Mouse (Mus musculus) MEL (cell line): ENCODE measurements at regions not wholly inside any gene's neighbourhood (a gene's known extent, or its start where the extent isn't known, plus 50 kb on each side); places are given as distances from the start of the nearest gene placed in this dataset.

Experiments used
- DNase-seq: peaks from one replicate; pipeline ENCODE4 v3.0.0; 2011; ENCODE audit warnings: low read depth, low spot score
- H3K27ac ChIP-seq: 2 replicates; pipeline ENCODE4 v1.5.1; 2012; ENCODE audit warnings: low read depth, mild to moderate bottlenecking, control low read depth, low read length, moderate library complexity; ENCODE audit not compliant: control insufficient read depth
- H3K27me3 ChIP-seq, 2 experiments: fragments of 150-350 bp in 1 of 2; sonication (generic) in 1 of 2; 2 replicates each; pipeline ENCODE4 v1.6.1; 2012; ENCODE audit warnings: low read length in 2 of 2, mild to moderate bottlenecking in 2 of 2, improper control_type of control experiment in 1 of 2, moderate library complexity in 1 of 2; ENCODE audit not compliant: insufficient read depth in 2 of 2, control insufficient read depth in 1 of 2
- H3K36me3 ChIP-seq, 2 experiments: 2 replicates each; pipeline ENCODE4 v1.6.1; 2012 to 2014; ENCODE audit warnings: low read length in 2 of 2, improper control_type of control experiment in 1 of 2, inconsistent platforms in 1 of 2, mild to moderate bottlenecking in 1 of 2; ENCODE audit not compliant: insufficient read depth in 2 of 2, control insufficient read depth in 1 of 2
- H3K4me1 ChIP-seq, 2 experiments: fragments of 150-350 bp in 1 of 2; sonication (generic) in 1 of 2; 2 replicates each; pipeline ENCODE4 v1.6.1; 2012; ENCODE audit warnings: low read length in 2 of 2, improper control_type of control experiment in 1 of 2, mild to moderate bottlenecking in 1 of 2; ENCODE audit not compliant: insufficient read depth in 2 of 2, control insufficient read depth in 1 of 2
- H3K4me3 ChIP-seq, 2 experiments: fragments of 150-350 bp in 1 of 2; sonication (generic) in 1 of 2; 2 replicates each; pipeline ENCODE4 v1.5.1; 2012; ENCODE audit warnings: low read depth in 2 of 2, low read length in 2 of 2, mild to moderate bottlenecking in 2 of 2, moderate library complexity in 2 of 2, control low read depth in 1 of 2, improper control_type of control experiment in 1 of 2; ENCODE audit not compliant: control insufficient read depth in 1 of 2, insufficient read depth in 1 of 2
- H3K79me2 ChIP-seq: 2 replicates; pipeline ENCODE4 v1.6.1; 2012; ENCODE audit warnings: mild to moderate bottlenecking, low read length, moderate library complexity; ENCODE audit not compliant: control insufficient read depth, poor library complexity, insufficient read depth
- H3K9ac ChIP-seq: 2 replicates; pipeline ENCODE4 v1.6.1; 2012; ENCODE audit warnings: low read depth, mild to moderate bottlenecking, control low read depth, low read length, moderate library complexity; ENCODE audit not compliant: control insufficient read depth, poor library complexity, severe bottlenecking
- H3K9me3 ChIP-seq: fragments of 150-350 bp; sonication (generic); replicated peaks from 2 replicates; pipeline ENCODE4 v1.6.1; 2012; ENCODE audit warnings: mild to moderate bottlenecking, low read length, improper control_type of control experiment, moderate library complexity; ENCODE audit not compliant: insufficient read depth
- BHLHE40 ChIP-seq: IDR thresholded peaks from 2 replicates; pipeline ENCODE4 v1.6.1; 2012; ENCODE audit warnings: low read depth, mild to moderate bottlenecking, inconsistent platforms, low read length, improper control_type of control experiment, borderline replicate concordance
- ELF1 ChIP-seq: IDR thresholded peaks from 2 replicates; pipeline ENCODE4 v1.6.1; 2014; ENCODE audit warnings: low read depth, mild to moderate bottlenecking, inconsistent platforms, low read length, improper control_type of control experiment, moderate library complexity
- ETS1 ChIP-seq: IDR thresholded peaks from 2 replicates; pipeline ENCODE4 v1.6.1; 2012; ENCODE audit warnings: low read depth, mild to moderate bottlenecking, inconsistent platforms, low read length, improper control_type of control experiment, moderate library complexity
- GATA1 ChIP-seq: IDR thresholded peaks from 2 replicates; pipeline ENCODE4 v1.6.1; 2011; ENCODE audit warnings: low read depth, low read length, improper control_type of control experiment
- MYB ChIP-seq: IDR thresholded peaks from 2 replicates; pipeline ENCODE4 v1.6.1; 2011; ENCODE audit warnings: mild to moderate bottlenecking, low read depth, low read length, improper control_type of control experiment
- USF1 ChIP-seq: IDR thresholded peaks from 2 replicates; pipeline ENCODE4 v1.6.1; 2014; ENCODE audit warnings: low read depth, mild to moderate bottlenecking, inconsistent platforms, low read length, improper control_type of control experiment, moderate library complexity
- USF2 ChIP-seq, 2 experiments: IDR thresholded peaks; 2 replicates each; pipeline ENCODE4 v1.6.1; 2011 to 2012; ENCODE audit warnings: improper control_type of control experiment in 2 of 2, low read length in 2 of 2, borderline replicate concordance in 1 of 2, inconsistent platforms in 1 of 2, low read depth in 1 of 2, mild to moderate bottlenecking in 1 of 2; ENCODE audit not compliant: insufficient read depth in 1 of 2
- ZC3H11A ChIP-seq: IDR thresholded peaks from 2 replicates; pipeline ENCODE4 v1.6.1; 2012; ENCODE audit warnings: low read depth, mild to moderate bottlenecking, inconsistent platforms, low read length, improper control_type of control experiment
- ZKSCAN1 ChIP-seq: IDR thresholded peaks from 2 replicates; pipeline ENCODE4 v1.6.1; 2012; ENCODE audit warnings: low read depth, mild to moderate bottlenecking, inconsistent platforms, low read length, improper control_type of control experiment, moderate library complexity
- ZNF384 ChIP-seq: IDR thresholded peaks from 2 replicates; pipeline ENCODE4 v1.6.1; 2012; ENCODE audit warnings: low read depth, mild to moderate bottlenecking, inconsistent platforms, low read length, improper control_type of control experiment

- H3K79me2 ChIP-seq, result no peaks in the 10 kb centered on the region
- no peak overlapping the region for H3K4me3 ChIP-seq
- H3K4me1 ChIP-seq, result no peaks in the 10 kb centered on the region
- no peak overlapping the region for H3K9ac ChIP-seq
- H3K27ac ChIP-seq, result no peak overlapping the region
- H3K36me3 ChIP-seq, result no peaks in the 10 kb centered on the region; a peak in 1 of 4 replicates
- no peaks in the 10 kb centered on the region for H3K9me3 ChIP-seq
- TF ChIP-seq ZNF384 (no peak), MYB (no peak), ZKSCAN1 (no peak), USF2 (IDR thresholded peaks at IDR 0.05; ENCODE audit: borderline replicate concordance in 1 of 2, insufficient read depth in 1 of 2, low read depth in 1 of 2, low read length in 2 of 2) (no peak), GATA1 (no peak)
- TF ChIP-seq, all 39 proteins: peak for 0
- H3K27me3 ChIP-seq, result no peaks in the 10 kb centered on the region
- no peak for DNase-seq
These were observed 182.0 kb upstream of the Brinp3 start for GRCm38 (mm10) chr1:146312547-146312946.

- no peaks in the 10 kb centered on the region for H3K27me3 ChIP-seq
- no peak overlapping the region for H3K27ac ChIP-seq
- no peak for TF ChIP-seq BHLHE40
- 0 out of 2 replicates have a peak, but pooled peaks have one; percentile 23 for TF ChIP-seq ZNF384
- TF ChIP-seq, all 39 proteins: peak for 1
- Histone ChIP-seq H3K9me3 (no peaks in the 10 kb centered on the region), H3K9ac (no peak overlapping the region), H3K79me2 (no peaks in the 10 kb centered on the region), H3K36me3 (no peaks in the 10 kb centered on the region; a peak in 1 of 4 replicates), H3K4me1 (no peaks in the 10 kb centered on the region), H3K4me3 (no peak overlapping the region)
- peak; percentile 6 for DNase-seq
These were observed 178.1 kb upstream of the Brinp3 start for GRCm38 (mm10) chr1:146316172-146317158.

DNA sequence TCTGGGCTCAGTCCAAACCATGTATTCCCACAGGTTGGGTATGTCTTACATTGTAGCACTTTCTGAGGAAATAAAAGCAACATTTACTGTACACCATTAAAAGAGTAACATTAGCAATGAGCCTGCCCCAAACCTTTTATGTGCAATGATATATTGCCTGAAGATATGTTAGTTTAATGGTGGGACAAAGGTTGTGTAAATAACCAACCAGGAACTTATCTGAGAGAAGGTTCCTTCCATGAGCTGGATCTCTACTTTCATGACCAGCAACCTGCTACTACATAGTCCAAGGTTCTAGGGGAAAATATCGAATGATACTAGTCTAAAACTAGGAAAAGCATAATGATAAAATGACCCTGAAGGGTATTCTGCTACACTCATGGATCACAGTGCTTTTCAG lies 172.5 kb upstream of the Brinp3 start:
- Histone ChIP-seq H3K36me3 (no peaks in the 10 kb centered on the region), H3K79me2 (no peaks in the 10 kb centered on the region), H3K9me3 (no peaks in the 10 kb centered on the region), H3K9ac (no peak overlapping the region), H3K27me3 (no peaks in the 10 kb centered on the region), H3K4me1 (no peaks in the 10 kb centered on the region), H3K4me3 (no peak overlapping the region), H3K27ac (no peak overlapping the region)
- DNase-seq, result no peak
- TF ChIP-seq ETS1, result no peak
- no peak for TF ChIP-seq ZC3H11A
- no peak for TF ChIP-seq USF1
- no peak for TF ChIP-seq ELF1
